Mouse (Mus musculus) left cerebral cortex, adult 9 months (tissue): ENCODE results near the gene Dlgap4.

Experiments used
- DNase-seq, 2 experiments: peaks; one replicate each; pipeline ENCODE4 v3.0.0; 2022; ENCODE audit warnings: low spot score in 2 of 2

Dlgap4 gene

GRCm38 (mm10) chr2:156613541-156614257 is at the start of gene Dlgap4:
Gene Dlgap4, plus strand, starts transcription at chr2:156613705.
- DNase-seq = no peak

GRCm38 (mm10) chr2:156566512-156566911 is 47.0 kb upstream of the Dlgap4 start:
- no peak for DNase-seq

GRCm38 (mm10) chr2:156568647-156569046 is 44.9 kb upstream of the Dlgap4 start:
- DNase-seq = no peak

- no peak for DNase-seq
Observed at GRCm38 (mm10) chr2:156569261-156569660, 44.2 kb upstream of the Dlgap4 start.

- DNase-seq = no peak
Observed at GRCm38 (mm10) chr2:156571521-156571920, 42.0 kb upstream of the Dlgap4 start.

GRCm38 (mm10) chr2:156576850-156577587 is 36.5 kb upstream of the Dlgap4 start:
- DNase-seq = no peak

- no peak for DNase-seq
Observed at GRCm38 (mm10) chr2:156580507-156580906, 33.0 kb upstream of the Dlgap4 start.

GRCm38 (mm10) chr2:156581244-156581643 is 32.3 kb upstream of the Dlgap4 start:
- peak; percentile 82 to 90 for DNase-seq

GRCm38 (mm10) chr2:156582887-156583286 is 30.6 kb upstream of the Dlgap4 start:
- no peak for DNase-seq

- peak in 1 of 2 experiments; percentile 43 for DNase-seq
Observed at GRCm38 (mm10) chr2:156584154-156584796, 29.2 kb upstream of the Dlgap4 start.

- peak in 1 of 2 experiments; percentile 42 for DNase-seq
Observed at GRCm38 (mm10) chr2:156584797-156585471, 28.6 kb upstream of the Dlgap4 start.

- no peak for DNase-seq
Observed at GRCm38 (mm10) chr2:156589481-156589880, 24.0 kb upstream of the Dlgap4 start.

GRCm38 (mm10) chr2:156594987-156595490 is 18.5 kb upstream of the Dlgap4 start:
- no peak for DNase-seq

GRCm38 (mm10) chr2:156602581-156602980 is 10.9 kb upstream of the Dlgap4 start:
- no peak for DNase-seq

- DNase-seq = no peak
Observed at GRCm38 (mm10) chr2:156603671-156604070, 9.8 kb upstream of the Dlgap4 start.

GRCm38 (mm10) chr2:156605144-156605543 is 8.4 kb upstream of the Dlgap4 start:
- no peak for DNase-seq

- no peak for DNase-seq
Observed at GRCm38 (mm10) chr2:156605971-156606370, 7.5 kb upstream of the Dlgap4 start.

GRCm38 (mm10) chr2:156613081-156613540 is 394 bp upstream of the Dlgap4 start:
- peak in 1 of 2 experiments; percentile 76 for DNase-seq

- no peak for DNase-seq
Observed at GRCm38 (mm10) chr2:156614258-156614556, 702 bp downstream of the Dlgap4 start.

- no peak for DNase-seq
Observed at GRCm38 (mm10) chr2:156614661-156615654, 1.5 kb downstream of the Dlgap4 start.

- no peak for DNase-seq
Observed at GRCm38 (mm10) chr2:156616513-156616912, 3.0 kb downstream of the Dlgap4 start.
